Mouse (Mus musculus) ES-E14 (cell line): Measurements from ENCODE around the gene Ctnna3. TPM values are rescaled to one million over a fixed set of nuclear protein-coding genes. Genes with fewer than 3 reads are reported as not detected.

Source experiments
- DNase-seq: peaks from one replicate; pipeline ENCODE4 v3.0.0-alpha.2; 2013; ENCODE audit warnings: low read depth, low spot score
- H3K27ac ChIP-seq: 2 replicates; pipeline ENCODE4 v1.5.1; 2012; ENCODE audit warnings: low read depth, mild to moderate bottlenecking, low read length, moderate library complexity, mixed read lengths; ENCODE audit not compliant: poor library complexity, insufficient read depth, severe bottlenecking
- H3K36me3 ChIP-seq: 2 replicates; pipeline ENCODE4 v1.6.1; 2012; ENCODE audit warnings: mild to moderate bottlenecking, low read length, moderate library complexity, mixed read lengths; ENCODE audit not compliant: control insufficient read depth, poor library complexity, insufficient read depth, severe bottlenecking
- H3K4me1 ChIP-seq, 2 experiments: fragments of 150-350 bp in 1 of 2; sonication (generic) in 1 of 2; 2 replicates each; pipeline ENCODE4 v1.6.1; 2012; ENCODE audit warnings: low read length in 2 of 2, mild to moderate bottlenecking in 1 of 2, mixed read lengths in 1 of 2; ENCODE audit not compliant: control insufficient read depth in 2 of 2, insufficient read depth in 2 of 2, poor library complexity in 1 of 2
- H3K4me3 ChIP-seq, 2 experiments: fragments of 150-350 bp in 1 of 2; sonication (generic) in 1 of 2; 2 replicates each; pipeline ENCODE4 v1.5.1; 2012; ENCODE audit warnings: low read length in 2 of 2, low read depth in 1 of 2, mild to moderate bottlenecking in 1 of 2, mixed read lengths in 1 of 2; ENCODE audit not compliant: insufficient read depth in 1 of 2, poor library complexity in 1 of 2, severe bottlenecking in 1 of 2
- H3K9ac ChIP-seq: 2 replicates; pipeline ENCODE4 v1.6.1; 2012; ENCODE audit warnings: low read depth, mild to moderate bottlenecking, low read length, mixed read lengths; ENCODE audit not compliant: poor library complexity, insufficient read depth, severe bottlenecking
- H3K9me3 ChIP-seq: fragments of 150-350 bp; sonication (generic); 2 replicates; pipeline ENCODE4 v1.6.1; 2012; ENCODE audit warnings: low read depth, mild to moderate bottlenecking, low read length; ENCODE audit not compliant: control insufficient read depth, insufficient read depth
- CHD2 ChIP-seq: IDR thresholded peaks from 2 replicates; pipeline ENCODE4 v1.6.1; 2014; ENCODE audit warnings: mild to moderate bottlenecking, low read depth, low read length, inconsistent platforms
- HCFC1 ChIP-seq: IDR thresholded peaks from 2 replicates; pipeline ENCODE4 v1.6.1; 2012; ENCODE audit warnings: low read length, inconsistent platforms, borderline replicate concordance; ENCODE audit not compliant: insufficient read depth
- MAFK ChIP-seq: IDR thresholded peaks from 2 replicates; pipeline ENCODE4 v1.6.1; 2014; ENCODE audit warnings: mild to moderate bottlenecking, low read depth, low read length, inconsistent platforms; ENCODE audit not compliant: insufficient read depth
- ZC3H11A ChIP-seq: IDR thresholded peaks from 2 replicates; pipeline ENCODE4 v1.6.1; 2012; ENCODE audit warnings: low read depth, mild to moderate bottlenecking, inconsistent platforms, low read length, borderline replicate concordance
- ZNF384 ChIP-seq: IDR thresholded peaks from 2 replicates; pipeline ENCODE4 v1.6.1; 2012; ENCODE audit warnings: low read depth, low read length, inconsistent platforms
- in situ Hi-C, 2 experiments: fragments of 600-800 bp; cut with MboI; formaldehyde crosslinking; loops; one replicate each; pipeline ENCODE4 v1.15.1; 2025; ENCODE audit warnings: low sequenced_read_pairs in 2 of 2, inconsistent platforms in 1 of 2; ENCODE audit not compliant: unreplicated experiment in 2 of 2
- total RNA-seq: library from RNA; depleted of rRNA; stranded (reverse); fragments of 300-350 nt; gene quantifications from 2 replicates; pipeline ENCODE4 v1.2.3, GENCODE M21; 2012

The Ctnna3 gene
- total RNA-seq, 1 experiment: not detected

DNA sequence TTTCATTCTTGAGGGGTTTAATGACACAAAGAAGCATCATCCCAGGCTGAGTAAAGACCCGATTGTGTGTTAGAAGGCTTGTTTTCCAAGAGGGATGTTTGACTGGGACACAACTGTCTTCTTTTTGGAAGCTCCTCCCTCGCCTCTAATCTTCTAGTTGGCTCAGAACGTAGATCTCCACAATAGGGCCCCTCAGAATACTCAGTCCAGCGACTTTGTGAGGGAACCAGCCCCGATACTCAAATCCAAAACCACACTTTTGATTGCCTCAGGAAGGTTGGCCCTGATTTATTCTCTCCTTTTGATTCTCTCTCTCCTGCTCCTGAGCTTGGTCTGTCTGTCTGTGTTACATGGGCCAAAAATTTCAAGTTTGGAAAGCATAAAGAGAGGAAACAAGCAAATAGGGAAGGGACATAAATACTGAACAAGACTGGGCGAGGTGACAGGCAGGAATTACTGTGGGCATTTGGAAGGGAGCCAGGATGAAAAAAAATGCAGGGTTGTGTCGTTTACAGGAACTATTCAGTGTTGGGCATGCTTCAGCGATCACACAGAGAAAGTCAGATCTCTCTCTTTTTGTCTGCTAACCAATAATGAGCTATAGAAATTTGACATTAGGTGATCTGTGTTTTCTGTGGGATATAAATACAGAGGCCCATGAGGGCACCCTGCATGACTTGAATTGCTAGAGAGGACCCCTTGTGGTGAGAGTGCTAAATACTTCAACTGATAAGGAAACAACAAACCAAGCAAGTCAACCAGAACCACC, 25.4 kb downstream of the Ctnna3 start:
- in situ Hi-C loops: no loop called here
- Histone ChIP-seq H3K4me1 (no peaks in the 10 kb centered on the region), H3K4me3 (no peak overlapping the region), H3K36me3 (no peaks in the 10 kb centered on the region), H3K9ac (no peak overlapping the region), H3K9me3 (no peaks in the 10 kb centered on the region), H3K27ac (no peak overlapping the region)
- TF ChIP-seq MAFK (no peak), CHD2 (no peak), ZC3H11A (no peak), HCFC1 (no peak), ZNF384 (no peak)
- DNase-seq: no peak

DNA sequence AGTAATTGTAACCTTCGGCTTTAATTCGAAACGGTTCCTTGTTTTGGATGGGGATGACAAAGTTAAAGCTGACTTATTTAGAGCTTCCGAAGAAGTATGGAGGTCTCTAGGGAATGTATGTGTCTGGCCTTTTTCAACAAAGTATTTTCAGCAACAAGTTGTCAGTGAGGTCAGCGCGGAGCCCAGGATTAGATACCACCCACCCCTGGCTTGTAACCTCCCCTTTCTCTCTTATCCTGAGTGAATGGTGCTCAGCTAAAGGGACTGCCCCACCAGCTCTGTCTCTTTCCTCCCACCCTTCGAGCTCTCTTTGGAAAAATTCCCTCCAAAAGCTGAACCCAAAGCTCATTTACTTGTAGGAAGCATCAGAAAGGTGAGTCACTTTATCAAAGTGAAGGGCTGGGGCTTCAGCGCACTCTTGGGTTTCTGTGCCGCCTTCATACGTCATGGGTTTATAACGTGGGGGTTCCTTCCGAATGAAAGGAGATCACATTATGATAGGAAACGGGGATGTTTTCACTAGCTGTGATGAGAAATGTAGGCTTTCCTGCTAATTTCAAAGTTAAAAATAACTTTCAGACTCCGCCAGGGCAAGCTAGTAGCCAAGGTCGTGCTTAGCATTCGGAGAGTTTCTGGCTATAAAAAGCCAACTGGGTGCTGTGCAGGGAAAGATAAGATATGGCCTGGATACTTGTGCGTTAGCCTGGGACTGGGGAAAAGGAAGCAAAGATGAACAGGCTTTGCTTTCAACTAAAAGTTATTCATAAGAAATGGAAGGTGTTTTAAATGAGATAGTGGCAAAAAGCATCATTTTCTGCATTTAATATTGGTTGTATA, 27.6 kb downstream of the Ctnna3 start:
- TF ChIP-seq ZC3H11A (no peak), MAFK (no peak), HCFC1 (no peak), CHD2 (no peak), ZNF384 (no peak)
- Histone ChIP-seq H3K4me1 (no peaks in the 10 kb centered on the region), H3K9ac (no peak overlapping the region), H3K4me3 (no peak overlapping the region), H3K9me3 (no peaks in the 10 kb centered on the region), H3K36me3 (no peaks in the 10 kb centered on the region), H3K27ac (no peak overlapping the region)
- in situ Hi-C loops: no loop called here
- no peak for DNase-seq

- TF ChIP-seq CHD2 (no peak), ZC3H11A (no peak), MAFK (no peak), ZNF384 (no peak), HCFC1 (no peak)
- DNase-seq: no peak
- no peak overlapping the region for H3K27ac ChIP-seq
- H3K4me1 ChIP-seq: no peaks in the 10 kb centered on the region
- no peak overlapping the region for H3K9ac ChIP-seq
- H3K4me3 ChIP-seq: no peak overlapping the region
- in situ Hi-C loops: no loop called here
- no peaks in the 10 kb centered on the region for H3K9me3 ChIP-seq
- H3K36me3 ChIP-seq: no peaks in the 10 kb centered on the region
Measured at GRCm38 (mm10) chr10:63460935-63461334, 31.0 kb downstream of the Ctnna3 start.

- in situ Hi-C loops: no loop called here
- TF ChIP-seq HCFC1 (no peak), MAFK (no peak), ZC3H11A (no peak), ZNF384 (no peak), CHD2 (no peak)
- no peaks in the 10 kb centered on the region for H3K4me1 ChIP-seq
Measured at GRCm38 (mm10) chr10:63472473-63472872, 42.6 kb downstream of the Ctnna3 start.

More at GRCm38 (mm10) chr10:63472473-63472872, 42.6 kb downstream of the Ctnna3 start:
- no peak overlapping the region for H3K9ac ChIP-seq
- no peaks in the 10 kb centered on the region for H3K9me3 ChIP-seq
- no peaks in the 10 kb centered on the region for H3K36me3 ChIP-seq
- H3K4me3 ChIP-seq: no peak overlapping the region
- no peak for DNase-seq
- no peak overlapping the region for H3K27ac ChIP-seq
